Mouse (Mus musculus) embryonic facial prominence, embryonic 14.5 days (tissue): ENCODE data around the gene Ssbp3. TPM values are rescaled to one million over a fixed set of nuclear protein-coding genes. Genes with fewer than 3 reads are reported as not detected.

ENCODE experiments used
- ATAC-seq: fragments of 200-750 bp; cut with Nextera tagmentation; 2 replicates; pipeline ENCODE4 v1.8.0; 2017; ENCODE audit warnings: low read depth, moderate number of reproducible peaks, moderate TSS enrichment
- DNase-seq: peaks from one replicate; pipeline ENCODE4 v3.0.0-alpha.2; 2015; ENCODE audit warnings: low spot score
- H3K27ac ChIP-seq: fragments of 300-500 bp; sonication (generic); replicated peaks from 2 replicates; pipeline ENCODE4 v1.5.1; 2014; ENCODE audit warnings: low read depth, mild to moderate bottlenecking, low read length, moderate library complexity
- H3K27me3 ChIP-seq: fragments of 300-500 bp; sonication (generic); replicated peaks from 2 replicates; pipeline ENCODE4 v1.6.1; 2014; ENCODE audit warnings: low read length; ENCODE audit not compliant: control insufficient read depth, insufficient read depth
- H3K36me3 ChIP-seq: fragments of 300-500 bp; sonication (generic); 2 replicates; pipeline ENCODE4 v1.6.1; 2014; ENCODE audit warnings: low read length, mixed read lengths; ENCODE audit not compliant: control insufficient read depth, insufficient read depth
- H3K4me1 ChIP-seq: fragments of 300-500 bp; sonication (generic); 2 replicates; pipeline ENCODE4 v1.6.1; 2014; ENCODE audit warnings: antibody characterized with exemption, low read length; ENCODE audit not compliant: control insufficient read depth, insufficient read depth
- H3K4me2 ChIP-seq: fragments of 300-500 bp; sonication (generic); 2 replicates; pipeline ENCODE4 v1.6.1; 2014; ENCODE audit warnings: low read depth, mild to moderate bottlenecking, low read length, moderate library complexity, mixed read lengths
- H3K4me3 ChIP-seq: fragments of 300-500 bp; sonication (generic); 2 replicates; pipeline ENCODE4 v1.5.1; 2014; ENCODE audit warnings: low read depth, mild to moderate bottlenecking, low read length
- H3K9ac ChIP-seq: fragments of 300-500 bp; sonication (generic); 2 replicates; pipeline ENCODE4 v1.6.1; 2014; ENCODE audit warnings: low read depth, mild to moderate bottlenecking, low read length, moderate library complexity, mixed read lengths
- H3K9me3 ChIP-seq: fragments of 300-500 bp; sonication (generic); 2 replicates; pipeline ENCODE4 v1.6.1; 2016; ENCODE audit warnings: low read length; ENCODE audit not compliant: control insufficient read depth
- WGBS: fragments of 180-500 bp; shearing (Covaris S2); extraction: QIAGEN DNeasy Blood & Tissue Kit; methylation state at CpG from one replicate; pipeline ENCODE4 v1.1.7; 2014; 5-methylcytosine and 5-hydroxymethylcytosine counted together
- polyA plus RNA-seq: library from polyadenylated mRNA; unstranded; fragments of >200 nt; fragmentation: Nextera tagmentation; extraction: Ambion mirVana; gene quantifications from 2 replicates; pipeline ENCODE4 v1.2.1, GENCODE M21; 2014

Gene Ssbp3
- polyA plus RNA-seq, 1 experiment from 2014 or later: 72.9 TPM

DNA sequence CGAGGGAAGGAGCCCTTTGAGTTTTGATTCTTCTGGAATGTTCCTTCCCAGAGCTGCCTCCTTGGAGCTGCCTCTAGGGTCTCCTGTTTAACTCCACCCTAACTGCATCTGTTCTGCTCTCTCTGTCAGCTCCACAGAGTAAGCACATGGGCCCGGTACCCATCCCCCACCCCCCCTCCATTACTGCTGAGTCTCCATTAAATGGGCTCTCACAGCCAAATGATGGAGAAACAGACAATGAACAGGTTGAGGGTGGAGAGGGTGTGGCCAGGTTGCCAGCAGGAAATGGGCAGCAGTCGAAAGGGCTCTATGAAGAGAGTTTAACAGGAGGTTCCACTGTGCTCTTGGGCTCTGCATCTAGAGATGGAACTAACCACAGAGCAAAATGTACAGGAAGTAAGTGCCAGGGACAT lies 41.0 kb upstream of the Ssbp3 start:
- no peaks in the 10 kb centered on the region for H3K27me3 ChIP-seq
- no peak for ATAC-seq
- WGBS: 41% methylated on average over 3 of the region's 3 CpGs
- no peak overlapping the region for H3K9ac ChIP-seq
- peak; percentile 60 for DNase-seq
- peak overlapping the region; percentile 22 for H3K27ac ChIP-seq
- no peaks in the 10 kb centered on the region for H3K9me3 ChIP-seq
- no peaks in the 10 kb centered on the region for H3K36me3 ChIP-seq
- H3K4me3 ChIP-seq: no peak overlapping the region
- no peak overlapping the region for H3K4me2 ChIP-seq
- peaks cover 36% of the 10 kb centered on the region for H3K4me1 ChIP-seq

DNA sequence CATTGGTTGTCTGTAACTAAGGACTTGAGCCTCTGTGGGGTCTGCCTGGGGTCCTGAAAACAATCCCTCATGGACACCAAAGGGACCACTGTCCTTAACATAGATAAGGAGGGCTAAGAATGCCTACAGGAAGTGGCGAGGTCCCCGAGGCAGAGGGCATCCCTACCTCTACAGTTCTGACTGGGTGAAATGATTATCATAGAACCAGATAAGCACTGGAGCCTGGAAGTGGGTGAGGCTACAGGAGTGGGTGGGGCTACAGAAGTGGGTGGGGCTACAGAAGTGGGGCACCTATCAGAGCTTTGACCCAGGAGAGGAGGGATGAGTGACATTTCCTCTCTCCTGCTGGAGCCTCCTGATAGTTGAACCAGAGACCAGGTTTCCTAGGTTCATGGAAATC lies 39.9 kb upstream of the Ssbp3 start:
- DNase-seq (no peak), ATAC-seq (no peak)
- no peak overlapping the region for H3K9ac ChIP-seq
- H3K4me1 ChIP-seq: peaks cover 30% of the 10 kb centered on the region
- no peak overlapping the region for H3K4me2 ChIP-seq
- H3K36me3 ChIP-seq: no peaks in the 10 kb centered on the region
- H3K9me3 ChIP-seq: no peaks in the 10 kb centered on the region
- H3K4me3 ChIP-seq: no peak overlapping the region
- H3K27me3 ChIP-seq: no peaks in the 10 kb centered on the region
- no peak overlapping the region for H3K27ac ChIP-seq
- WGBS: 90% methylated on average over 2 of the region's 2 CpGs

DNA sequence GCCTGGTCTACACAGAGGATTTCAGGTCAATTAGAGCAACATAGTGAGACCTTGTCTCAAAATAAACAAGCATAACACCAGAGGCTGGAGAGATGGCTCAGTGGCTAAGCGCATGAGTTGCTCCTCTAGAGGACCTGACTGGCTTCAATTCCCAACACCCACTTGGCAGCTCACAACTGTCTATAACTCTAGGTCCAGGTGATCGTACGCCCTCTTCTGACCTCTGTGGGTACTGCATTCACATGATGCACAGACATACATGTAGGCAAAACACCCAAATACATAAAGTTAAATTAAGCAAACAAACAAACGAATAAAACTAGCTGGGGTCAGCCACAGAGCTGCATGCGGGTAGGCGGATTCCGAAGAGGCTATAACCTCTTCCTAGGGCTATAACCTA lies 36.0 kb upstream of the Ssbp3 start:
- ATAC-seq: no peak
- H3K9ac ChIP-seq: no peak overlapping the region
- 88% methylated on average over 7 of the region's 7 CpGs for WGBS

DNA sequence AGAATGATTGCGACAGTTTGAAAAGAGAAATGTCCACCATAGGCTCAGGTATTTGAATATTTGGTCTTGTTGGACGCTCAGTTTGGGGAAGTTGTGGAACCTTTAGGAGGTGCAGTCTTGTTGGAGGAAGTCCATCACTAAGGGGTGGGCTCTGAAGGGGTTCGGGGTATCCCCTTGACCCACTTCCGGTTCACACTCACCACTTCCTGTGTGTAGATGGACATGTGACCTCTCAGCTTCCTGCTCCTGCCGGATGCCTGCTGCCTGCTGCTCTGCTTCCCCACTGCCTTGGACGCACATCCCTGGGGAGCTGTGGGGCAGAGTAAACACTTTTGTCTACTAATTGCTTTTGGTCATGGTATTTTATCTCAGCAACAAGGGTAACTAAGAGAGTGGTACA lies 29.4 kb upstream of the Ssbp3 start:
- DNase-seq: no peak
- 64% methylated on average over 6 of the region's 6 CpGs for WGBS
- no peaks in the 10 kb centered on the region for H3K9me3 ChIP-seq

More for the DNA sequence above, 36.0 kb upstream of the Ssbp3 start:
- no peak for DNase-seq
- H3K36me3 ChIP-seq: no peaks in the 10 kb centered on the region
- no peaks in the 10 kb centered on the region for H3K27me3 ChIP-seq
- peaks cover 3% of the 10 kb centered on the region for H3K4me1 ChIP-seq
- no peak overlapping the region for H3K27ac ChIP-seq
- no peaks in the 10 kb centered on the region for H3K9me3 ChIP-seq
- no peak overlapping the region for H3K4me2 ChIP-seq
- H3K4me3 ChIP-seq: no peak overlapping the region

DNA sequence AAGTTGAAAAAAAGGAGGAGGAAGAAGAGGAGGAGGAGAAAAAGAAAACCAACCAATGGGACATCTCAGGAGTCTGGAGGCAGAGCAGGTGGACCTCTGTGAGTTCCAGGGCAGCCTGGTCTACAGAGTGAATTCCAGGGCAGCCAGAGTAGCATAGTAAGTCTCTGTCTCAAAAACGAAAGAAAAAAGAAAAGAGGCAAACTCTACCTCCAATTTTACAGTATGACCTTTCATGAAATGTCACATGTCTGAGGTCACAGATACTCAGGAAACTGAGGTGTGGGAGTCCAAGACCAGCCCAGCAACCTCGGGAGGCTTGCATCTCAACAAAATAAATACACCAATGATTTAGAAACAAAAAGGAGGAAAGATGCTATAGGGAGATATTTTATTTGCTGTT lies 27.4 kb upstream of the Ssbp3 start:
- no peaks in the 10 kb centered on the region for H3K9me3 ChIP-seq
- 57% methylated on average over 2 of the region's 2 CpGs for WGBS
- DNase-seq (no peak), ATAC-seq (no peak)
- H3K36me3 ChIP-seq: no peaks in the 10 kb centered on the region
- H3K27me3 ChIP-seq: no peaks in the 10 kb centered on the region
- H3K9ac ChIP-seq: no peak overlapping the region
- H3K4me3 ChIP-seq: no peak overlapping the region
- no peak overlapping the region for H3K27ac ChIP-seq
- no peaks in the 10 kb centered on the region for H3K4me1 ChIP-seq
- no peak overlapping the region for H3K4me2 ChIP-seq

More for the DNA sequence above, 29.4 kb upstream of the Ssbp3 start:
- Histone ChIP-seq H3K4me1 (no peaks in the 10 kb centered on the region), H3K27me3 (no peaks in the 10 kb centered on the region), H3K9ac (no peak overlapping the region), H3K27ac (no peak overlapping the region), H3K36me3 (no peaks in the 10 kb centered on the region), H3K4me2 (no peak overlapping the region), H3K4me3 (no peak overlapping the region)
- ATAC-seq: no peak

DNA sequence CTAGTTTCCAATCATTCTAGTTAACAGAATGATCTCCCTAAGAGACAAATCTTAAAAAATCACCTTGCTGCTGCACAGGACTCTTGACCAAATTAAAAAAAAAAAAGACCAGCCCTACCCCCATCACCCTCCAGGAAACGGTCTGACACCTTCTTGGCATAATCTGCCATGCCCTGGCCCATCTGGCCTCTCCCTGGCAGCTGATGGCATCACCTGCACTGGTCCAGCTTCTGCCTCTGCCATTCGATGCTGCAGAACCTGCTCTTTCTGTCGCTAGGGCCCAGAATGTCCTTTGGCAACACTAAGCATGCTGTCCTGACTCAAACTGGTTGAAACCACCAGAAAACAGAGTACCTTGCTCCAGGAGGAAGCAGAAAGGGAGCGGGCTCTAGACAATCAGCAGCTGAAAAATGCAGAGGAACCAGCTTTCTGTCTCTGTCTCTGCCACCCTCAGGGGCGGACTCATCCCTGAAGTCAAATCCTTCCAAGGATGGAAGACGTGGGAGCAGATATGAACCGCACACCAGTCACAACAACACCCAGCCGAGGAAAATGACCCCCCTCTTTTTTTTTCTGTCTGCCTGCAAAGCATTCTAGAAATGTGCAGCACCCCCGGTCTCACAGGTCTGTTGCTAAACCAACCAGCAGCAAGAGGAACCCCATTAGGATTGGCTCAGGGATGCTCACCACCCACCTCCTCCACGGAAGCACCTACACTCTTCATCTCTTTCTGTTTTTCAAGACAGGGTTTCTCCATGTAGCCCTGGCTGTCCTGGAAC lies 24.0 kb upstream of the Ssbp3 start:
- H3K4me3 ChIP-seq: no peak overlapping the region
- peaks cover 3% of the 10 kb centered on the region; the same call in 1 of the 2 replicates for H3K9me3 ChIP-seq
- no peak overlapping the region for H3K9ac ChIP-seq
- H3K27me3 ChIP-seq: no peaks in the 10 kb centered on the region
- no peaks in the 10 kb centered on the region for H3K36me3 ChIP-seq
- WGBS: 68% methylated on average over 10 of the region's 10 CpGs
- ATAC-seq (no peak), DNase-seq (peak; percentile 54)
- no peaks in the 10 kb centered on the region for H3K4me1 ChIP-seq
- H3K27ac ChIP-seq: 0 out of 2 replicates have a peak overlapping the region, but pooled peaks have one; percentile 21
- H3K4me2 ChIP-seq: no peak overlapping the region

DNA sequence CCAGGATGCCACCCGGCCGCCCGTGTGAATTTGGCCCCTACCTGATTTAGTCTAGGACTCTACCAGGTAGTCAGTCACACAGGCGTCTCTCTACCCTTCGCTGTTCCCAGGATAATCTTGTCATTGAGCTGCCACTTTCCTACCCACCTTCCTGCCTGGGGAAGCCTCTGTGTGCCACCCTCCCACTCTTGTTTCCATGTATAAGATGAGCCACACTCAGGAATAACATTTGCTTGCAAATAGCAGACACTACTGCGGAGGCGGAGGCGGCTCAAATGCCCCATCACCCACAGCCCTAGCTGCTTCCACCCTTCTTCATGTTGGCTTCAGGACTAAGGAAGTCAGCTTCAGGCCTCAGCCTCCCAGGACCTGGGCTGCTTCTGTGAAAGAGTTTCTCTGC lies 14.4 kb upstream of the Ssbp3 start:
- WGBS: 82% methylated on average over 8 of the region's 8 CpGs
- H3K27ac ChIP-seq: no peak overlapping the region
- H3K36me3 ChIP-seq: no peaks in the 10 kb centered on the region
- no peaks in the 10 kb centered on the region for H3K4me1 ChIP-seq
- H3K4me3 ChIP-seq: no peak overlapping the region
- no peaks in the 10 kb centered on the region for H3K27me3 ChIP-seq
- H3K9me3 ChIP-seq: 0 out of 2 replicates have a peak, but pooled peaks cover 5% of the 10 kb centered on the region
- H3K4me2 ChIP-seq: no peak overlapping the region
- DNase-seq (no peak), ATAC-seq (no peak)
- no peak overlapping the region for H3K9ac ChIP-seq

DNA sequence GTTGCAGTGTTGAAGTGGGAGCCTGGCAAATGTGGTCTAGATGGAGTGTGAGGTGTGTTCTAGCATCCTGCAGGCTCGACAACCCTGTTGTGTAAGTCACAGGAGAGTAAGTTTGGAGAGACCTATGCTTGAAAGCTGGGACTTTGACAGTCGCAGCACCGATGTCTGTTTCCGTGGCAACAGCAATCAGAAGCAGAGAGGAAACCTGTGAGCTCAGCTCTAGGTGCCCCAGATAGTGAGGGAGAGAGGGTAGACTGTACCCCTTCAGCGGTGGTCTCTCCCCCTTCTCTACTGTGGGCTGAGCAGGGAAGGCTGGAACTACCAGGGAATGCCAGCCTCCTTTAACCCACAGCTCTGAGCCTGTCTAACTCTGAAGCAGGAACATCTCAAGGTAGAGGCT lies 11.6 kb upstream of the Ssbp3 start:
- Histone ChIP-seq H3K9me3 (no peaks in the 10 kb centered on the region), H3K4me3 (no peak overlapping the region), H3K4me2 (no peak overlapping the region), H3K27me3 (no peaks in the 10 kb centered on the region), H3K36me3 (no peaks in the 10 kb centered on the region), H3K4me1 (no peaks in the 10 kb centered on the region), H3K9ac (no peak overlapping the region), H3K27ac (no peak overlapping the region)
- 64% methylated on average over 5 of the region's 5 CpGs for WGBS
- ATAC-seq (no peak), DNase-seq (no peak)

DNA sequence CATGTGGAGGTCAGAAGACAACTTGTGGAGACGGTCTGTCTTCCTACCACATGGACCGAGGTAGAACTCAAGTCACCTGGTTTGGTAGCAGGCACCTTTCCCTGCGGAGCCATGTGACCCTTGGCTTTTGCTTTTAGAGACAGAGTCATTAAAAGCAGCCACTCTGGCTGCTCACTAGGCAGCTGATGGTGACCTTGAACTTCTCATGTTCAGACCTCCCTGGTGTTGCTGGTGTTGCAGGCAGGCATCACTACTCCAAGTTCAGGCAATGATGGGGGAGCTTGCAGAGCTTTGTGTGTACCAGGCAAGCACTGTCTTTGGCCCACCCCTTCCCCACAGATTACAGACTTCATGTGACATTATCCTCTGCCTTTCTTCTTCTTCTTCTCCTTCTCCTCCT lies 11.0 kb upstream of the Ssbp3 start:
- H3K27me3 ChIP-seq: no peaks in the 10 kb centered on the region
- H3K4me2 ChIP-seq: no peak overlapping the region
- no peak overlapping the region for H3K4me3 ChIP-seq
- ATAC-seq: no peak
- 73% methylated on average over 3 of the region's 3 CpGs for WGBS
- H3K9me3 ChIP-seq: no peaks in the 10 kb centered on the region
- H3K27ac ChIP-seq: no peak overlapping the region
- no peak overlapping the region for H3K9ac ChIP-seq
- no peak for DNase-seq
- H3K4me1 ChIP-seq: no peaks in the 10 kb centered on the region
- H3K36me3 ChIP-seq: no peaks in the 10 kb centered on the region
